Mouse (Mus musculus) kidney, adult 2 months (tissue): ENCODE measurements around the gene Gm28051.

Experiments
- CTCF ChIP-seq: fragments of 200-500 bp; conservative IDR thresholded peaks from 2 replicates; pipeline ENCODE4 v1.5.1; 2011; ENCODE audit warnings: low read depth, mild to moderate bottlenecking, control low read depth, low read length, moderate library complexity, mixed read lengths; ENCODE audit not compliant: insufficient read depth, insufficient read length
- POLR2A ChIP-seq: fragments of 200-500 bp; IDR thresholded peaks from one replicate; pipeline ENCODE4 v1.6.1; 2011; ENCODE audit warnings: low read depth, low read length, control low read depth

GRCm38 (mm10) chr12:102672857-102673839 is 84.4 kb downstream of the Gm28051 start:
- TF ChIP-seq CTCF (no peak), POLR2A (no peak)
